Mouse (Mus musculus) bone marrow, adult 2 months (tissue): ENCODE data around the gene Sod1. TPM values are rescaled to one million over a fixed set of nuclear protein-coding genes. Genes with fewer than 3 reads are reported as not detected.

ENCODE experiments used
- H3K27ac ChIP-seq: fragments of 200-500 bp; 2 replicates; pipeline ENCODE4 v1.5.1; 2012; ENCODE audit warnings: low read depth, mild to moderate bottlenecking, control low read depth, inconsistent platforms, low read length; ENCODE audit not compliant: control insufficient read depth, poor library complexity, insufficient read depth
- H3K4me1 ChIP-seq: fragments of 200-500 bp; 2 replicates; pipeline ENCODE4 v1.6.1; 2011; ENCODE audit warnings: low read length; ENCODE audit not compliant: control insufficient read depth, insufficient read depth
- H3K4me3 ChIP-seq: fragments of 200-500 bp; replicated peaks from 2 replicates; pipeline ENCODE3; 2011; ENCODE audit warnings: mild to moderate bottlenecking, low read depth, low read length, control low read depth; ENCODE audit not compliant: control insufficient read depth
- CTCF ChIP-seq: fragments of 200-500 bp; IDR thresholded peaks from 2 replicates; pipeline ENCODE4 v1.5.1; 2011; ENCODE audit warnings: low read length, control low read depth; ENCODE audit not compliant: control insufficient read depth, insufficient read depth
- POLR2A ChIP-seq: fragments of 200-500 bp; IDR thresholded peaks from 2 replicates; pipeline ENCODE4 v1.6.1; 2011; ENCODE audit warnings: low read depth, mild to moderate bottlenecking, control low read depth, low read length, borderline replicate concordance; ENCODE audit not compliant: control insufficient read depth
- WGBS: fragments of 180-500 bp; shearing (Covaris S2); methylation state at CpG from one replicate; pipeline ENCODE4 v1.1.7; 2018; 5-methylcytosine and 5-hydroxymethylcytosine counted together
- polyA plus RNA-seq: library from polyadenylated mRNA; stranded (reverse); fragments of >200 nt; gene quantifications from 2 replicates; pipeline ENCODE4 v1.2.4, GENCODE M21; 2011; ENCODE audit warnings: low replicate concordance; ENCODE audit not compliant: missing spikeins, insufficient read depth, insufficient read length

Sod1 gene
- polyA plus RNA-seq, 1 experiment = 690 TPM

GRCm38 (mm10) chr16:90185928-90186588 lies 34.5 kb upstream of the Sod1 start:
- no peak overlapping the region for H3K27ac ChIP-seq
- no peaks in the 10 kb centered on the region for H3K4me1 ChIP-seq
- H3K4me3 ChIP-seq = no peak overlapping the region
- 45% methylated on average over 8 of the region's 8 CpGs for WGBS
- TF ChIP-seq POLR2A = no peak
- TF ChIP-seq CTCF = peak; percentile 89

GRCm38 (mm10) chr16:90187453-90187852 lies 33.1 kb upstream of the Sod1 start:
- 7% methylated on average over 13 of the region's 13 CpGs for WGBS
- Histone ChIP-seq H3K4me3 (no peak overlapping the region), H3K4me1 (no peaks in the 10 kb centered on the region), H3K27ac (no peak overlapping the region)
- TF ChIP-seq POLR2A = no peak
- TF ChIP-seq CTCF = peak; percentile 48

- 78% methylated on average over 6 of the region's 6 CpGs for WGBS
- H3K4me3 ChIP-seq = no peak overlapping the region
- TF ChIP-seq POLR2A (no peak), CTCF (no peak)
- H3K4me1 ChIP-seq = peaks cover under 1% of the 10 kb centered on the region; the same call in 1 of the 2 replicates
- H3K27ac ChIP-seq = no peak overlapping the region
Observed at GRCm38 (mm10) chr16:90191289-90191688, 29.3 kb upstream of the Sod1 start.

- Histone ChIP-seq H3K27ac (no peak overlapping the region), H3K4me3 (no peak overlapping the region), H3K4me1 (peaks cover 8% of the 10 kb centered on the region; the same call in 1 of the 2 replicates)
- TF ChIP-seq CTCF (no peak), POLR2A (no peak)
Observed at GRCm38 (mm10) chr16:90193719-90194118, 26.8 kb upstream of the Sod1 start.

GRCm38 (mm10) chr16:90196688-90197240 lies 23.8 kb upstream of the Sod1 start:
- 39% methylated on average over 7 of the region's 7 CpGs for WGBS
- no peak overlapping the region for H3K27ac ChIP-seq
- H3K4me1 ChIP-seq = peaks cover 13% of the 10 kb centered on the region; the same call in 1 of the 2 replicates
- no peak overlapping the region for H3K4me3 ChIP-seq
- TF ChIP-seq POLR2A (no peak), CTCF (no peak)

GRCm38 (mm10) chr16:90197337-90197973 lies 23.1 kb upstream of the Sod1 start:
- Histone ChIP-seq H3K4me3 (peak overlapping the region; percentile 52), H3K4me1 (peaks cover 13% of the 10 kb centered on the region; the same call in 1 of the 2 replicates), H3K27ac (peak overlapping the region; percentile 44)
- TF ChIP-seq CTCF (peak; percentile 65), POLR2A (no peak)
- under 1% methylated on average over 22 of the region's 22 CpGs for WGBS

GRCm38 (mm10) chr16:90198626-90199025 lies 21.9 kb upstream of the Sod1 start:
- 26% methylated on average over 6 of the region's 6 CpGs for WGBS
- Histone ChIP-seq H3K4me3 (no peak overlapping the region), H3K4me1 (peaks cover 13% of the 10 kb centered on the region; the same call in 1 of the 2 replicates), H3K27ac (peak overlapping the region; percentile 40)
- TF ChIP-seq POLR2A = no peak
- no peak for TF ChIP-seq CTCF

- peaks cover 13% of the 10 kb centered on the region; the same call in 1 of the 2 replicates for H3K4me1 ChIP-seq
Observed at GRCm38 (mm10) chr16:90199174-90199573, 21.4 kb upstream of the Sod1 start.

More at GRCm38 (mm10) chr16:90199174-90199573, 21.4 kb upstream of the Sod1 start:
- Histone ChIP-seq H3K4me3 (peak overlapping the region; percentile 21), H3K27ac (peak overlapping the region; percentile 45)
- TF ChIP-seq POLR2A = no peak
- TF ChIP-seq CTCF = no peak
- 11% methylated on average over 10 of the region's 10 CpGs for WGBS
